Mouse (Mus musculus) heart, postnatal 25 days (tissue): ENCODE data around the gene Capn1. TPM values are rescaled to one million over a fixed set of nuclear protein-coding genes. Genes with fewer than 3 reads are reported as not detected.

Source experiments
- DNase-seq: peaks from one replicate; pipeline ENCODE4 v3.0.0; 2022; ENCODE audit warnings: low spot score
- intact Hi-C: fragments of 180-260 bp; cut with DNase I; formaldehyde crosslinking; loops from one replicate; pipeline ENCODE4 v1.15.1; 2025
- total RNA-seq, 2 experiments: library from RNA; stranded (reverse); gene quantifications; 2 replicates each; pipeline ENCODE4 v1.2.3; 2021

Capn1 gene
- 10 to 100 TPM; 27.5 to 32.8 TPM for total RNA-seq

- intact Hi-C loops = loop anchor here (1.0 to 5.0 kb wide), 2 partner anchors 50 to 93 kb away; partner anchors contain the start of gene Cdc42ep2
- DNase-seq = peak; percentile 57
These were observed at the start of gene Capn1 for GRCm38 (mm10) chr19:6015511-6016315. Gene Capn1, minus strand, starts transcription at chr19:6015897.

DNA sequence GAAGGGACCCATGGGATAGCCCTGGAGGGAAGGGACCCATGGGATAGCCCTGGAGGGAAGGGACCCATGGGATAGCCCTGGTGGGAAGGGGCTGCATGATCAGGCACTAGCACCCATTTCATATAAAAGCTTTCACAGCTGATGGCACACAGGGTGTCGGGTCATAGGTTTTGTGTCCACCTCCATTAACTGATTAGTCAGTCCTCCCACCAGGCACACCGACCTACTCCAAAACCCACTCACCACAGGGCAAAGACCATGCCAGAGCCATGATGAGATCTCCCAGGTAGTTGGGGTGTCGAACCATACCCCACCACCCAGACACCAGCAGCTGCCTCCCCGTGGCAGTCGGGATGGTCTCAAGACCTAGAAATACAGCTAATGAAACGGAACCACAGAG is 47.4 kb upstream of the Capn1 start:
- intact Hi-C loops = no loop called here
- no peak for DNase-seq

DNA sequence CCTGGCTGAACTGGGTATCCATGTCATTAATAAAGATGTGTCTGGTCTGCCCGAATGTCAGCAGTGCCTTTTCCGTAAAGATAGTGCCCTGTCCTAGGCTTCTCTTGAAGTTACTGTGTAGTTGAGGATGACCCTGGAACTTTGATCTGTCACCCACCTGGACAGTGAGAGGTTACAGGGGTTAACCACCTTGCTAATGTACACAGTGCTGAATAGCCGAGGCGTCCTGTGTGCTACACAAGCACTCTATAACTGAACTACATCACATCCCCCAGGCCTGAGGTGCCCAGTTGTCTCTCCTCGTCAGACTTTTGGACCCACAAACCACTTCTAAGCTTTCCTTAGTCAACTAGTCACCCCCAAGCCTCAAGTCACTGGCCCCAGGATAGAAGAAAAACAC is 46.7 kb upstream of the Capn1 start:
- no peak for DNase-seq
- intact Hi-C loops = no loop called here

GRCm38 (mm10) chr19:6061641-6062302 is 46.1 kb upstream of the Capn1 start:
- DNase-seq = no peak
- intact Hi-C loops = no loop called here

- DNase-seq = peak; percentile 89
- intact Hi-C loops = no loop called here
These were observed 45.4 kb upstream of the Capn1 start, which contains the start of gene Znhit2 for GRCm38 (mm10) chr19:6061021-6061533. Gene Znhit2, plus strand, starts transcription at chr19:6061192.

DNA sequence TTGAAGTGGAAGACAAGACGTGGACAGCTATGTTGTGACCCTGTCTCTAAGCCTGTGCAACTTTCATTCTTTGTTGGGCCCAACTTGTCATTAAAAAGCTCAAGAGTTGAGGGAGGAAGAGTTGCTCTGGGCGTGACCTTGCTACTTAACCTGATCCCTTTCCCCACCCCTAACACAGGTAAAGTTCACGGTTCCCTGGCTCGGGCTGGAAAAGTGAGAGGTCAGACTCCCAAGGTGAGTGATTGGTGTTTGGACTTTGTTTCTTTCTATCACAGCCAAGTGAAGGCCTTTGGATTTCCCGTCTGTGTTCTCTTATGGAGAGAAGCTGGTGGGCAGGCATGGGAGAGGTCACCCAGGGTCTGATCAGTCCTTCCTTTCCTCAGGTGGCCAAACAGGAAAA is 43.3 kb upstream of the Capn1 start:
- DNase-seq = no peak
- intact Hi-C loops = loop anchor here (1.0 kb wide), 1 partner anchor 25 kb away; the partner anchor contains the start of genes Cdca5 and Zfpl1

DNA sequence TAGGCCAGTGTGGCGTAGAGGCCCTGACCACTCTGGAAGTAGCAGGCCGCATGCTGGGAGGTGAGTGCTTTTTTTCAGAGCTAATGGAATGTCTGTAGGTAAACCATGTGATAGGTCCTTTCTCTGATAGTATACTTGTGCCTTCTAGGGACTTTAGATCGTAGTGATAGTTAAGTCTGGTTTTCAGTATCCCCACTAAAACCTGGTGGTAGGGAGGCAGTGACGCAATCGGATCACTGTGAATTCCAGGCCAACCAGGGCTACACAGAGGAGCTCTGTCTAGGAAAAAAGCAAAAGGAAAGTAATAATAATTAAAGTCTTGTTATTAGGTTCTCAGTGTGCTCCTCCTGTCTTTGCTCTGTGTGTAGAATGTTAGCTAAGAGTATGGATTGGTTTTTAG is 42.8 kb upstream of the Capn1 start:
- intact Hi-C loops = loop anchor here (1.0 kb wide), 1 partner anchor 26 kb away; the partner anchor contains the start of genes Cdca5 and Zfpl1
- DNase-seq = no peak

DNA sequence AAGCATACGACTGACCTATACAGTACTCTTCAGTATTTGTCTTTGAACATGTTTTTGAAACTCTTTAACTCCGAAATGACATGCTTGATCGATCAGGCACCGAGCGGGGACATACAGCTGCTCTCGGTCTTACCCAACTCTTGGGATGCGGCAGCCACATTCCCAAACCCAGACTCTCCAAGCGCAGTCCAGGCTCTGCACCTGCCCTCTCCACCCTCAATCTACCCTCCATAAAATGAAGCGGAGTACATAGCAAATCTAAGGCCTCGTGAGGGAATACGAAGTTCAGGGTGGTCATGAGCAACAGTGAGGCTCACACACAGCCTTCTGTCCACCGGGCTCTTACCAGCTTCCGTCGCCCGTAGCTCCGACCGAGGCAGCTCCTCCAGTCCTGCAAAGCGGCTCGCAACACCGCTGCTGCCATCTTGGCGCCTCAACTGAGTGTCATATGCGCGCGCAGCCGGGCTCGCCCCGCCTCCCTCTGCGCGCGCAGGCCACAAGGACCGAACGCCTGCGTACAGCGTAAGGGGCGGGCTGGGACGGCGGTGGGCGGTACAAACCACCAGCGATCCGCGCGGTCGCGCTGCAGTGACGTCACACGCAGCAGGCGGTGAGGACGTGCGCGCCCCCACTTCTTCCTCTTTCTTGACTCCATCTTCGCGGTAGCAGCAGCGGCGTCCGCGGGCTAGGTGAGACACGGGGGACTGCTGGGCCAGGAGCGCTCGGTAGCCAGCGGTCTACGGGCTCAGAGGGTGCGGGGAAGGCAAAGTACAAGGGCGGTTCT is 41.8 kb upstream of the Capn1 start, which contains the start of the genes Mrpl49 and Fau:
TSS of gene Mrpl49 (minus strand) at position 473 of the 784 bp plus-strand sequence.
TSS of gene Fau (plus strand) at position 532 of the 784 bp plus-strand sequence.
- DNase-seq = peak; percentile 97
- intact Hi-C loops = loop anchor here (1.0 kb wide), 1 partner anchor 27 kb away; the partner anchor contains the start of genes Cdca5 and Zfpl1

DNA sequence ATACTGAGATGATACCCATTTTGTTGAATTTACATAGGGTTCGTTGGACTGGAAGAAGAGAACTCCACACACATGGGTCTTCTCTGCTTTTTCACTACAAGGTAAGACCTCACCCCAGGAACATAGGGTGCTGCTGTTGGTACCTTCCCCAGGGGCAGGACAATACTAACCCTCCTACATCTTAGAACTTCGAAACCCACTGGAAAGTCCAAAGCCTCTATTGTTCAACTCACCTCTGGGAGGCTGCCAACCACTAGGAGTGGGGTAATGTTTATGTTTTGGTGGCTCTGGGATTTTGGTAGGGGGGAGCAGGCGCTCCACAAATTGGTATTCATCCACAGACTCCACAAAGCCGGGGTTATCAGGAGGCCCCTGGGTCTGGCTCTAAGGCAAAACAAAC is 41.0 kb upstream of the Capn1 start:
- DNase-seq = no peak
- intact Hi-C loops = no loop called here

DNA sequence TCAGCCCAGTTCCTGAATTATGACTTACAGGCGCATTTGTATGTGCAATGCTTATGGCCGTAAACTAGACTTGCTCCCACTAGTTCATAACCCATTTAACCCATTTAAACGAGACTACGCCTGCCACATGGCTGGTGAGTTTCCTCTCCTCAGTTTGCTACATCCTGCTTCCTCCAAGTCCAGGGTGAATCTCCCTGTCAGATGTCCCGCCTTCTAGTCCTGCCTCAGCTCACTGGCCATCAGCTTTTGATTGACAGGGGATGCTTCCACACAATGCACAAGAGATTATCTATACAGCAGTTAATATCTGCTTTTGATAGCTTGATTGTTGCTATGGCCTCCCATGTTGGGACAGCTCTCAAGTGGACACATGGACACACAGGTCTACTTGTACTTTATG is 38.6 kb upstream of the Capn1 start:
- intact Hi-C loops = no loop called here

DNA sequence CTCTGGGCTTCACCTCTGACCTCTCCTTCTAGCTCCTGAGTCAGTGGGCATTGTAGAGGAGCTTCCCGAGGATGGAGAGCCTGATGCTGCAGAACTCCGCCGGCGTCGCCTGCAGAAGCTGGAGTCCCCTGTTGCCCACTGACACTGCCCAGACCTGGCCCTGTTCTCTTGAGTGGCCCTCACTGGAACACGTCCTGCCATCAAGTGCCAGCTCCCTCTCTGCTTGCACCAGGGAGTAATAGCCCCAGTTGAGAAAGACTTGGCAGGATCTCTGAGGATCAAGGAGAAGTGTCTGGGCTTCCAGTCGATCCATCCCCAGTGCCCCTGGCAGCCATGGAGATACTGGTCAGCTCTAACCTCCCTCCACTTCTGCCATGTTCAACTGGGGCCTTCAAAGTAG is 36.8 kb upstream of the Capn1 start:
- no peak for DNase-seq
- intact Hi-C loops = no loop called here

More for the DNA sequence above, 38.6 kb upstream of the Capn1 start:
- no peak for DNase-seq

DNA sequence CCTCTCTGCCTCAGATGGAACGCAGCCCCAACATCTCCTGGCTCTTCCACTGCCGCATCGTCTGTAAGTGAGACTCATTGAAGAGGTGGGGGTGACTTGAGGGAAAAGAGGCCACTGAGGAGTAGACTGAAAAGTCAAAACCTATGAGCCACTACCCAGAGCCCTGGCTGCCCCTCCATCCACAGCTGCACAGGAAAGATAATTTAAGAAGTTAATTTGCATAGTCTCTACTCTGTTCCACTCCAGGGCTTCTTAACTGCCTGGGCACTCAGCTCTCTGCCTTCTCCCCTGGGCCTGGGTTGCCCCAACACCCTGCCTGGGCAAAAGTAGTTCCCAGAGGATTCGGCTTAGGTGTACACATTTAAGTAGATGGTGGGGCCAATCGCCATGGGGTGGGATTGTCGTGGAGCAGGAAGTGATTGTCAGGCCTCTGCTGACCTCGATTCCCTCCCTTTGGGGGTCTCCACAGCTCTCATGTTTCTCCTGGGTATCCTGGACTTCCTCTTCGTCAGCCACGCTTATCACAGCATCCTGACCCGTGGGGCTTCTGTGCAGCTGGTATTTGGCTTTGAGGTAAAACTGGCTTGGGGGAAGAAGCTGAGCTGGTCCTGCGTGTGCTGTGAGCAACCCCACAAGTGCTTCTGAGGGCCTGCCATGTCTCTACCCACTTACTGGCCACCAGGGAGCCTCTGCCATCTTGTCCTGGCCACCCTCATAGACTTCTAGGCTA is 33.1 kb upstream of the Capn1 start:
- intact Hi-C loops = loop anchor here (5.0 kb wide), 1 partner anchor 68 kb away; the partner anchor contains the start of gene Sac3d1

DNA sequence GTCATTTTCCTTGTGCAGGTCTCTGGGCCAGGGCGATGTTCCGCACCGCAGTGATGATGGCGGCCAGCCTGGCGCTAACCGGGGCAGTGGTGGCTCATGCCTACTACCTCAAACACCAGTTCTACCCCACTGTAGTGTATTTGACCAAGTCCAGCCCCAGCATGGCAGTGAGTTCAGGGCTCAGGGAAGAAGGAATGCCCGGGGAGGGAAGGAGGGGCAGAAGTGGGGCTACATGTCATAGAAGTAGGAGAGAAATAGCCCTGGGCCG is 32.1 kb upstream of the Capn1 start:
- DNase-seq = no peak
- intact Hi-C loops = loop anchor here (5.0 kb wide), 1 partner anchor 69 kb away; the partner anchor contains the start of gene Sac3d1

More for the DNA sequence above, 33.1 kb upstream of the Capn1 start:
- DNase-seq = no peak

DNA sequence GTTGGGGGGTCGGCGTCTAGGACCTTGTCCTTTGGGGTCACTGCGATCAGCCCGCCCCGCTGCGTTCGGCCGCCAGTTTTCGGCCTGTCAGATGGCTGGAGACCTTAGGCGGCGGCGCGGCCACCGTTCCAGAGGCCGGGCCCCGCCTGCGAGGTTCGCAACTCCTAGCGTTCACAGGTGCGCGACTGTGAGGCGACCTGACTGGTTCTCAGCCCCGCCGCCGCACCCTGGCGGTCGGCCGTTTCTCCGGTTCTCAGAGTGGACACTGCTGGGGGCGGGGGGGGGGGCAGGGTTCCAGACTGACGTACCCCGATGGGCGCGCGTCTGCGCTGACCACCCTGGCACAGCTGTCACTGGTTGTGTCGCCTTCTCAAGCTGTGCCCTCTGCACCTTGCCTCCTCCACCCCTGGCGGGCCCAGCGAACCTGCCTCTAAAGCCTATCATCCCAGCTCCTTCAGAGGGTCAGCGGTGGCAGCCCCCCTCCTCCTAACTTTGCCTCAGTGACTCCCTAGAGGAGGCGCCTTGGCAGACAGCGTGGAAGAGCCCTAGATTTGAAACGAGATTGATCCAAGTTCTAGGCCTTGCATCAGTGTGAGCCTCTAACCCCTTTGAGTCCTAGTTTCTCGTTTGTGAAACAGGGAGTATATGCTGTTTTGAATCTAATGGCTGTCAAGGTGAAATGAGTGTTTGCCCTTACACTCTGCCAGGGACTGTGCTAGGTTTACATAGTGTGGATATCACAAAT is 31.6 kb upstream of the Capn1 start:
- no peak for DNase-seq
- intact Hi-C loops = loop anchor here (5.0 kb wide), 1 partner anchor 70 kb away; the partner anchor contains the start of gene Sac3d1

GRCm38 (mm10) chr19:6046294-6047153 is 30.8 kb upstream of the Capn1 start, which contains the start of gene Syvn1:
Gene Syvn1, plus strand, starts transcription at chr19:6046576.
- DNase-seq = peak; percentile 86
- intact Hi-C loops = loop anchor here (5.0 kb wide), 1 partner anchor 71 kb away; the partner anchor contains the start of gene Sac3d1

DNA sequence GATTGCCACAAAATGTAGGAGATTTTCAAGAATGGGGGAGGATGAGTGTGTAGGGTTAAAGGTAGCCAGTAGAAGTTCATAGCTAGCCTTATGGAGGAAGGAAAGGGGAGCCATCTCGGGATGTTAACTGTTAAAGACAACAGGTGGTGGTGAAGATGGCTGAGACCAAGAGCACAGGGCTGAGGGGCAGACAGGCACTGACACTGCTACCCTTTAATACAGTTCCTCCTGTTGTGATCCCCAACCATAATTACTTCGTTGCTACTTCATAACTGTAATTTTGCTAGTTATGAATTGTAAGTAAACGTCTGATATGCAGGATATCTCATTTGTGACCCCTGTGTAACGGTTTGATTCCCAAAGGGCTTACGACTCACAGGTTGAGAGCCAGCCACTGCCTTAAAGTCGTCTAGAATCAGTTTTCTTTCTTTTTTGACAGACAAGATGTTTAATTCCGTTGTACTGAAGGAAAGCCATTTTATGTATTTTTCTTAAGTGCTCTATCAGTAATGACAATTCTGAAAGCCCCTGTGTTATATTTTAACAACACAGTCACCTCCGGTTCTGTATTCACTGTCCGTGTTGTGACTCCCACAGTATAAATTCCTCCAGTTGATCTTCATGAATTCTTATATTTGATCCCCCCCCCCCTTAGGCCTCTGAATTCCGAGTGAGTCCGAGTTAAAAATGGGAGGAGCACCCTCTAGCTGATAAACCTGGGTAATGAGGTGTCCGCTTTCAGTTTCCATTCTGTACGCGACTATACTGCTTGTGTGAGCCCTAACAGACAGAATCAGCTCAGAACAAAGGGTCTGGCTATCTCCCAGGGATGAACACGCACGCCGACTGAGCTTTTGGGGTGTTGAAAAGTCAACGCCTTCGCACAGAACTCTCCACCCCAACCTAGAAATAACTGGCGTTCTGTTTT is 29.9 kb upstream of the Capn1 start:
- intact Hi-C loops = loop anchor here (2.0 to 5.0 kb wide), 2 partner anchors 27 to 72 kb away; partner anchors contain the start of gene Sac3d1
- DNase-seq = no peak
